In genomic region chr3:79205112-79205511, GRCm38 (mm10) we compare ENCODE assay signal across 13 mouse cellular contexts.
DNase-seq lines count a peak whose midpoint lies in the region; TF ChIP-seq lines count a peak whose summit lies in the region.
"Had no signal": no experiment of that assay in that cellular context is flagged by ENCODE, and none has a peak within 500 bp of the region (broad histone marks: within the 10 kb centered on the region; RNA-seq: fewer than 3 reads in every experiment).

No protein-coding gene starts in this region.

- intact Hi-C loops in left cerebral cortex, postnatal 4 days (cut with DNase I), result loop anchor here (5.0 kb wide), 1 partner anchor 292 kb away; no protein-coding TSS in a partner anchor

- peak; percentile 77; the same call in 1 of the 2 replicates for TF ChIP-seq EP300 in ES-Bruce4 (IDR thresholded peaks at IDR 0.05; ENCODE audit: insufficient read depth, low read depth, low read length)

- H3K4me3 ChIP-seq in layer of hippocampus, adult 2 months, result no peak overlapping the region
- no peak overlapping the region for H3K4me3 ChIP-seq in ES-Bruce4 (ENCODE audit: low read depth, low read length)
- no peak overlapping the region for H3K4me3 ChIP-seq in brown adipose tissue, adult 24 weeks (ENCODE audit: insufficient read depth, low read depth, low read length)
- H3K4me3 ChIP-seq: midbrain, embryonic 15.5 days; neural tube, embryonic 12.5 days had no signal

- H3K9ac ChIP-seq in ES-Bruce4 (ENCODE audit: low read depth, poor library complexity, severe bottlenecking), result no peak overlapping the region
- H3K9ac ChIP-seq: midbrain, embryonic 15.5 days; neural tube, embryonic 12.5 days had no signal

- DNase-seq in heart, adult 11 months, result peak; percentile 93
- no peak for DNase-seq in heart, adult 9 months (ENCODE audit: low spot score in 2 of 2)
- no peak for DNase-seq in layer of hippocampus, adult 2 months (ENCODE audit: low spot score in 2 of 2)
- no peak for DNase-seq in layer of hippocampus, adult 9-10 months (ENCODE audit: low spot score)
- DNase-seq in left cerebral cortex, postnatal 4 days, result no peak
- DNase-seq: cerebellum, adult 11 months; gastrocnemius, postnatal 10 days; kidney, postnatal 14 days; lung, postnatal 14 days had no signal

- no peaks in the 10 kb centered on the region for H3K36me3 ChIP-seq in ES-Bruce4 (ENCODE audit: control insufficient read depth, insufficient read depth, low read length, poor library complexity, severe bottlenecking)
- H3K36me3 ChIP-seq: midbrain, embryonic 15.5 days; neural tube, embryonic 12.5 days had no signal

- no peaks in the 10 kb centered on the region for H3K27me3 ChIP-seq in ES-Bruce4 (ENCODE audit: control insufficient read depth, insufficient read depth, low read length, poor library complexity, severe bottlenecking)
- H3K27me3 ChIP-seq: midbrain, embryonic 15.5 days; neural tube, embryonic 12.5 days had no signal

- peak; percentile 59 for TF ChIP-seq CTCF in layer of hippocampus, adult 2 months (conservative IDR thresholded peaks at IDR 0.05)
- TF ChIP-seq CTCF in ES-Bruce4 (IDR thresholded peaks at IDR 0.05; ENCODE audit: low read depth, low read length), result peak; percentile 47

- TF ChIP-seq POLR2A in ES-Bruce4 (IDR thresholded peaks at IDR 0.05; ENCODE audit: insufficient read depth, low read length), result no peak

- peak overlapping the region; percentile 93 for H3K27ac ChIP-seq in layer of hippocampus, adult 2 months
- H3K27ac ChIP-seq in ES-Bruce4 (ENCODE audit: insufficient read depth, low read length), result peak overlapping the region; percentile 81
- H3K27ac ChIP-seq in brown adipose tissue, adult 24 weeks (replicated peaks; ENCODE audit: low read depth, low read length), result peak overlapping the region; percentile 72
- H3K27ac ChIP-seq: midbrain, embryonic 15.5 days; neural tube, embryonic 12.5 days had no signal

- H3K9me3 ChIP-seq in ES-Bruce4 (replicated peaks; ENCODE audit: control insufficient read depth, insufficient read depth, low read length, poor library complexity, severe bottlenecking), result no peaks in the 10 kb centered on the region
- H3K9me3 ChIP-seq: midbrain, embryonic 15.5 days; neural tube, embryonic 12.5 days had no signal

- H3K4me1 ChIP-seq in ES-Bruce4 (ENCODE audit: control insufficient read depth, insufficient read depth, low read length), result peaks cover 4% of the 10 kb centered on the region
- peaks cover 17% of the 10 kb centered on the region for H3K4me1 ChIP-seq in brown adipose tissue, adult 24 weeks (ENCODE audit: control insufficient read depth, insufficient read depth, insufficient read length, low read length)
